Comparison of ENCODE assay signal across 8 mouse cellular contexts in the genomic region with DNA sequence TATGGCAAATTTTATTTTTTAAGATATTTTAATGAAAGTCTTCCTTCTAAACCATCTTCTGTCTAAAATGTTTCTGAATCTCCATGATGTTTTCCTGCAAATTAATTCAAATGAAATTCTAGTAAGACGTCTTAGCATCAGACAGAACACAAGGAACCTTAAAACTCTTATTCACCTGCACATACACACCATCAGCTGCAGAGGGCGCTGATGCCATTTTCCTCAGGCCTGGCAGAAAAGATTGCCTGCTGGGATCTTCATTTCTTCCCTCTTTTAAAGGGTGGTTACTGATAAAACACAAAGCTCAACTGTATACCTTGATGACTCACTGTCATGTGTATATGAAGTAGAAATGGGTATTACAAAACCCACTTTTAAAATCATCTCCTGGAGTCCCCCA. TPM values are rescaled to one million over a fixed set of nuclear protein-coding genes. Genes with fewer than 3 reads are reported as not detected.
DNase-seq lines count a peak whose midpoint lies in the region; ATAC-seq lines count a peak whose summit lies in the region.

No protein-coding gene starts in this region.

- H3K4me2 ChIP-seq in limb, embryonic 11.5 days (ENCODE audit: low read depth, severe bottlenecking), result no peak overlapping the region

- DNase-seq in heart, postnatal 10 days, result peak; percentile 29 to 68
- DNase-seq in heart, adult 9 months (ENCODE audit: low spot score in 2 of 2), result no peak
- peak; percentile 30 for DNase-seq in right cerebral cortex, adult 18-20 months
- no peak for DNase-seq in right cerebral cortex, postnatal 36 days (ENCODE audit: low spot score in 2 of 2)
- peak; percentile 54 for DNase-seq in c-Kit-positive CD71-negative TER-119-negative erythroid progenitor cells, embryonic 14.5 days (ENCODE audit: low read depth)
- DNase-seq in limb, embryonic 11.5 days (ENCODE audit: low spot score), result peak; percentile 75
- DNase-seq in urinary bladder, adult 2 months (ENCODE audit: low spot score), result no peak
- no peak for DNase-seq in T-cell, adult 2 months (ENCODE audit: low spot score)

- no peak for ATAC-seq in limb, embryonic 11.5 days (ENCODE audit: insufficient number of reproducible peaks, low FRiP score, low TSS enrichment, low read depth)

- H3K36me3 ChIP-seq in limb, embryonic 11.5 days (ENCODE audit: control insufficient read depth, insufficient read depth, low read length), result no peaks in the 10 kb centered on the region

- H3K9me3 ChIP-seq in limb, embryonic 11.5 days (ENCODE audit: control insufficient read depth, low read length), result no peaks in the 10 kb centered on the region

- H3K27ac ChIP-seq in limb, embryonic 11.5 days (replicated peaks; ENCODE audit: low read depth, low read length), result no peak overlapping the region

- no peak overlapping the region for H3K4me3 ChIP-seq in limb, embryonic 11.5 days (ENCODE audit: low read depth, low read length)

- H3K9ac ChIP-seq in limb, embryonic 11.5 days (ENCODE audit: low read length), result no peak overlapping the region

- WGBS in limb, embryonic 11.5 days, result 8% methylated on average over 2 of the region's 2 CpGs

- intact Hi-C loops in heart, postnatal 10 days (cut with DNase I), result loop anchor here (10.0 kb wide), 2 partner anchors 144 to 414 kb away; no protein-coding TSS in a partner anchor

- H3K4me1 ChIP-seq in limb, embryonic 11.5 days (ENCODE audit: control insufficient read depth, insufficient read depth, low read length), result no peaks in the 10 kb centered on the region; the same call in 1 of the 2 replicates

- peaks cover 22% of the 10 kb centered on the region for H3K27me3 ChIP-seq in limb, embryonic 11.5 days (ENCODE audit: control insufficient read depth, insufficient read depth, low read length)

RNA-seq across cellular contexts. Expression of a gene that starts 4.7 kb away (rescaled TPM):
- total RNA-seq in heart, postnatal 10 days (2021), result 10 to 100 TPM; 35.9 to 46.6 TPM
- 36.8 and 42.3 TPM in 2 replicates for polyA plus RNA-seq in limb, embryonic 11.5 days (2014; fragmentation: Nextera tagmentation; extraction: Ambion mirVana)
- 27.9 and 38.1 TPM in 2 replicates for polyA plus RNA-seq in urinary bladder, adult 2 months (2012; rRNA removed)

RNA-seq across cellular contexts. Expression of a gene that starts 42.4 kb away (rescaled TPM):
- under 1 TPM; 0.12 to 0.29 TPM for total RNA-seq in heart, postnatal 10 days (2021)
- polyA plus RNA-seq in limb, embryonic 11.5 days (2014; fragmentation: Nextera tagmentation; extraction: Ambion mirVana), result not detected in 2 replicates
- polyA plus RNA-seq in urinary bladder, adult 2 months (2012; rRNA removed), result 0.99 and 1.0 TPM in 2 replicates

Comparison
In these comparisons a context has a peak if more than half of its experiments do, and no peak if none do; other contexts are left out.
1. DNase-seq: peak in heart, postnatal 10 days (2 of 2), right cerebral cortex, adult 18-20 months (single experiment), c-Kit-positive CD71-negative TER-119-negative erythroid progenitor cells, embryonic 14.5 days (single experiment) and limb, embryonic 11.5 days (single experiment); none in heart, adult 9 months (0 of 2), right cerebral cortex, postnatal 36 days (0 of 2), urinary bladder, adult 2 months (single experiment) and T-cell, adult 2 months (single experiment).